Mouse (Mus musculus) myocyte (in vitro differentiated cells): ENCODE results near the gene Flcn.

Source experiments
- MYOD1 ChIP-seq, 3 experiments: IDR thresholded peaks; one replicate each; pipeline ENCODE4 v1.6.1; 2011; ENCODE audit warnings: control low read depth in 2 of 3, low read depth in 2 of 3, mild to moderate bottlenecking in 2 of 3, moderate library complexity in 1 of 3; ENCODE audit not compliant: insufficient read length in 2 of 3, control insufficient read depth in 1 of 3
- POLR2A ChIP-seq: IDR thresholded peaks from one replicate; pipeline ENCODE4 v1.6.1; 2011; ENCODE audit warnings: low read depth, mild to moderate bottlenecking, control low read depth, moderate library complexity; ENCODE audit not compliant: insufficient read length
- POLR2AphosphoS2 ChIP-seq: IDR thresholded peaks from one replicate; pipeline ENCODE4 v1.6.1; 2011; ENCODE audit warnings: low read depth, control low read depth; ENCODE audit not compliant: insufficient read length

- TF ChIP-seq MYOD1 (IDR thresholded peaks at IDR 0.05; ENCODE audit: control insufficient read depth in 1 of 3, insufficient read length in 2 of 3, low read depth in 2 of 3) (no peak), POLR2A (no peak), POLR2AphosphoS2 (no peak)
These were observed 23.2 kb downstream of the Flcn start for GRCm38 (mm10) chr11:59786444-59787198.
